Mouse (Mus musculus): Measurements from ENCODE around the gene Rbfox1.

DNA sequence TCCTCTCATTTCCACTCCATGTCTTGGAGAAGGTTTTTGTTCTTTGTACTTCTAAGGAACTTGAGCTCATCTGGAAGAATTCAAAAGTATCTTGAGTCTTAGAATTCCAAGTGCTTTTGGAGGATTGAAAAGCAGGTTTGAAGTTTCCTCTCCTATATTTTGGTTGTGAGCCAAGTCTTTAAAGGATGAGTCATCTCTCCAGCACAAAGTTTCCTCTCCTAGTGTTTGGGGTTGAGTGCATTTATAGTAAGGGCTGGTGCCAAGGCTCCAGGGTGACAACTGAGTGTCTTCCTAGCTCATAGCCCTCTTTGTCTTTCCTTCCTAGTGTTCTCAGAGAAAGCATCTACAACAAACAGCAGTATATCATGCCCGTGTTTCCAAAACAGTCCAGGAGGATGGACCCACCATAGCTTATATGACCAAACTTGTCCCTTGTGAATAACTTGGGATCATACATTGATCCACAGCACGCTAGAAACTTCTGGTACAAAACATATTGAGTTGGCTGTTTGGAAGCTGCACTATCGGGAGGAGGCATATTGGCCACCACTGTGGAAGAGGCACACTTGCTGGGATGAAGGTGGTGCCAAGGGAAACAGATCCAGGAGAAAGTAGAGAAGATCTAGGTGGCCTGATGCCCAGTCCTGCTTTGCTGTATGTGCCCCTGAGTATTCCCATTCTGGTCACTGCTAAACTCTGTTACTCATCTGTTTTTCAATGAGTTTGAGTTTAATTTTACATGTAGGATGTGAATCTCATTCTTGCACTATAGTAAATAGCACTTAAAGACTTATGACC lies 206.4 kb downstream of the Rbfox1 start:
- TF ChIP-seq CTCF (IDR thresholded peaks at IDR 0.05; ENCODE audit: borderline replicate concordance, control insufficient read depth, extremely low read depth, insufficient read depth, low read length, poor library complexity) (no peak), POLR2A (IDR thresholded peaks at IDR 0.05; ENCODE audit: control insufficient read depth, extremely low read depth, insufficient read depth, low read length, poor library complexity) (no peak)

Measured in thymus, adult 2 months (tissue).